Mouse (Mus musculus) testis, adult 2 months (tissue): ENCODE measurements at regions not wholly inside any gene's neighbourhood (a gene's known extent, or its start where the extent isn't known, plus 50 kb on each side); places are given as distances from the start of the nearest gene placed in this dataset.

Experiments used
- CTCF ChIP-seq: fragments of 200-500 bp; IDR thresholded peaks from 2 replicates; pipeline ENCODE4 v1.5.1; 2012; ENCODE audit warnings: low read depth, mild to moderate bottlenecking, inconsistent platforms, low read length, moderate library complexity; ENCODE audit not compliant: control insufficient read depth, insufficient read depth, insufficient replicate concordance
- POLR2A ChIP-seq: fragments of 200-500 bp; IDR thresholded peaks from 2 replicates; pipeline ENCODE4 v1.6.1; 2012; ENCODE audit warnings: low read depth, mild to moderate bottlenecking, inconsistent platforms, low read length, moderate library complexity; ENCODE audit not compliant: control insufficient read depth

DNA sequence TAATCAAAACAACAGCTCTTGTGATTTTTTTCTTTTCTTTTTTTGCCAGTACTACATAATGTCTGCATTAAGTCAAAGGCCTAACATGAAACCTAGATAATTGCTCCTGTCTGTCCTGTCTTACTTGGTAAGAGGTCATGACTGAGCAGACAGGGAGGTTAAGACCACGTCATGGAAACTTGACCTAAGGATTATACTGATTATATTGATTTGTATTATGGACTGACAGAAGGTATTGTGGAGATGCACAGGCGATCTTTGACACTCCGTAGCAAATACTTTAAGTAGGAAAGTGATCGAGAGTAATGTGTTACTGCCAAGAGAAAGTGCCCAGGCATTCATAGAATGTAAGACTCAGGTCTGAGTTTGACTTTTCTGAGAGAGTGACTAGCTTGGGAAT, 543.8 kb upstream of the Adgrl2 start:
- TF ChIP-seq POLR2A, result no peak
- no peak for TF ChIP-seq CTCF
